Mouse (Mus musculus) kidney, adult 11 months (tissue): Measurements from ENCODE around the gene Gm45713.
A peak's percentile ranks its signal among the peaks of the same experiment; 100 is the strongest.
"Not testable (repeated sequence)": the region's sequence is repeated elsewhere in the genome, so short reads cannot be mapped to it uniquely, and the experiment has no call there.

Experiments used
- DNase-seq: peaks from one replicate; pipeline ENCODE4 v3.0.0; 2022

Gm45713 gene

GRCm38 (mm10) chr7:45135993-45136567, at the start of gene Gm45713, which contains the start of gene Flt3l:
Gm45713 (minus strand) TSS chr7:45136231.
Flt3l (minus strand) TSS chr7:45136432.
- DNase-seq = peak; percentile 89

DNA sequence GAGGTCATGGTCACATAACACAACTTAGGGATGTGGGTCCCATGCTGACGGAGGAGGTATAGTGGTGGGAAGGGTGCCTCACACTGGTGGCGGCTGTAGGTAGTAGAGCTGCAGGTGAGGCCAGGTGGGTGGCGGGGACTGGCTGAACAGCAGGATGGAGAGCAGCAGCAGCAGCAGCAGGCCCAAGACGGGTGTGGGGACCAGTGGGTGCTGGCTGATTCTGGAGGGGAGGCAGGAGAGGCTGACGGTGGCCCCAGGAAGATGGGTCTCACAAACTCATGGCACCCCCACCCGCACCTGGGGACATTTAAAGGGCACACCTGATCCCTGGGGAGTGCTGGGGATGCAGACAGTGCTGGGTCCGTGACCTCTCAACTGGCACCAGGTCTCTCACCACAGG, 47.6 kb upstream of the Gm45713 start:
- no peak for DNase-seq

GRCm38 (mm10) chr7:45182606-45183005, 46.6 kb upstream of the Gm45713 start:
- DNase-seq = peak; percentile 54

DNA sequence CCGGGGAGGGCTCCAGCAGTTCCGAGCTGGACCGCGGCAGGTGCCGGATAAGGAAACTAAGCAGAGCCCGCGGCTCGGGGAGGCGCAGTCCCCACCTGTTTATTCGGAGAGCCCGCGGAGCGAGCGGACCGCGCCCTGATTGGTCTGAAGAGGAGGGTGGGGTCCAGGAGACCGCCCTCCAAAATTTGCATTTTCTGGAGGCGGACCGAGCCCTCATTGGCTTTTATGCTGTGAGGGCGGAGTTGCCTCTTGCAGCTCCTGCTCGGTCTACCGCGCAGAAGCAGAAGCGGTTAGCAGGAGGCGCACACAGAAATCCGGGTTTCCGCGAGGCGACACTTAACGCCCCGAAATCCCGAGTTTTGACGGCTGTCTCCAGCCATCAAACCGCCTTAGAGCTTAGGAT, 46.2 kb upstream of the Gm45713 start:
- DNase-seq = peak; percentile 92

DNA sequence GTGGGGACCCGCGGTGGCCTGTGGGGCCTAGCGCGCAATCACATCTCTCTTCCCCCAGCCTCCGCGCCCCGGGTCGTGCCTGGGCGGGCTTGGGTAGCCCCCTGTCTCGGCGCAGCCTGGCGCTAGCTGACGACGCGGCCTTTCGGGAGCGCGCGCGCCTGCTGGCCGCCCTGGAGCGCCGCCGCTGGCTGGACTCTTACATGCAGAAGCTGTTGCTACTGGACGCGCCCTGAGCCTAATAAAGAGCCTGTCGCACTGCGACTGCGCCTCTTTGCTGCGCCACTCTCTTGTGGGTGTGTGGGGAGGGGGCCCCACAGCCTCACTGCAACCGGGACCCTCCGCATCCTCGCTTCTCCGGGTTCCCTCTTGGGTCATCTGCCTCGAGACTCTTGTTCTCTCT, 45.5 kb upstream of the Gm45713 start:
- no peak for DNase-seq

DNA sequence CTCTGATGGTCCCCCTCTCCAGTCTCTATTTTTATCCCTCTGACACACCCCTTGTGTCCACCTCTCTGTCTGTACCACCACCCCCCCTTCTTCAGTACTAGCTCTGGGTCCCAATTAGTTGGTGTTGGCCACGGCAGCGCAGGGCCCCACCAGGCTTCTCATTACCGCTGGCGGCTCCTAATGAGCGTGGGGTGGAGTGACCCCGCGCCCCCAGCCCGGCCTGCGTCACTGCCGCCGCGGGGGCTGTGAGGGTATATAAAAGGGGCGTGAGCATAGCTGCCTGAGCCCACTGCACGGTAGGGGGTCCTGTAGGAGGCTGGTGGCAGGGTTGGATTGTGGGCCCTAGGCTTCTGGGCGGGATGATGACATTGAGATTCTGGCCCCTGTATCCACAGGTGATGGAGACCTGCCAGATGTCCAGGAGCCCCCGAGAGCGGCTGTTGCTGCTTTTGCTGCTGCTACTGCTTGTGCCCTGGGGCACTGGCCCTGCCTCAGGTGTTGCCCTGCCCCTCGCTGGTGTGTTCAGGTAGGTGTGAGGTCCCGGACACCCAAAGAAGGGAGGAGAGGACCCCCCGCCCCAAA, 45.0 kb upstream of the Gm45713 start, which contains the start of gene Pth2:
TSS of gene Pth2 (plus strand) at position 100 of the 582 bp plus-strand sequence.
- no peak for DNase-seq

DNA sequence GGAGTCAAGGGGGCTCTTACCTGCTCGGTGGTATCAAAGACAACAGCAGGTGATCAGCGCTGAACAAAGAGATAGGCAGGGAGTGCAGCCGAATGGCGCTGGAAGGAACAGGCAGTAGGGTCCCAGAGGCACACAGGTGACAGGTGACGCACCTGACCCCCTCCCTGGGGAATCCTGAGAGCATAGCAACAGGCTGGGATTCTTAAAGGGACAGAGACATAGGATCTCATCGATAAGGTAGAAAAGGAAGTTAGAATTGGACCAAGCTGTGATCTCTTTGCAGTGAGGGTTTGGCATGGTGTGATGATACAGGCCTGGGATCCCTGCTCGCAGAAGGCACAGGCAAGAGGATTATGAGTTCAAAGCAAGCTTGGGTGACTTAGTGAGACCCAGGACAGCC, 43.4 kb upstream of the Gm45713 start, which contains the start of gene Gfy:
TSS of gene Gfy (minus strand) at position 101 of the 400 bp plus-strand sequence.
- DNase-seq = no peak

DNA sequence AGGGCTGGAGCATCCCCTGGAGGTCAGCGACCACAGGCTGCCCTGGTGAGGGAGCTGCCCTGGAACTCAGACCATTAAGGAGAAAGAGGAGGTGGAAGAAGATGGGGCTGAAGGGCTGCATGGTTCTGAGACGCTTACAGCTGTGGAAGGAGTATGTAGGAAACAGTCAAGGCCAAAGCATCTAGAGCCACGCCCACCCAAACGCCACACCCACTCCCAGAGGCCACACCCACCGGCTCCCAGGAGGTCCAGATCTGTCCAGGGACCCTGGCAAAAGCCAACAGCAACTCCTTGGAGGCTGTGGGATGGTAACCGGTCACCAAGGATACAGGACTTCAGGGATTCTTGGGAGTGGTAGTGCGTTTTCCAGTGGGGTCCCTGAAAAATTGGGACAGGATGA, 42.5 kb upstream of the Gm45713 start:
- DNase-seq = no peak

- no peak for DNase-seq
Observed at GRCm38 (mm10) chr7:45176356-45176755, 40.3 kb upstream of the Gm45713 start.

DNA sequence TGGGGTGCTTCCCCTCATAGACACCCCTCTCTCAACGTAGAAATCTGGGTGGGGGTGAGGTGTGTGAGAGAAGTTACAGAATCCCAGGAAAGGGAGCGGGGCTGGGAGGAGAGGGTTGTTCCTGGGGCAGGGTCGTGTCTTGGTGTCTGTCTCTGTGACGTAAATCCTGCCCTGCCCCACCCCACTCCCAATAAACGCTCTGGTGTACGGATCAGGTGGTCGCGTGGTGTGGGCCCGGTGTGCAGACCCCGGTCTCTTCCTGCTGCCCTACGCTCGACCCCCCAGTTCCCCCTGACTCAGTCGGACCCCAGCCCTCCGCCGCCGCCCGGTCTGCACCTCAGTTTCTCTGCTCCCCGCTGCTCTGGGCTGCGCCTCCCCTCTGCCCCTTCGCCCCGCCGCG, 39.9 kb upstream of the Gm45713 start:
- no peak for DNase-seq

GRCm38 (mm10) chr7:45175398-45175797, 39.4 kb upstream of the Gm45713 start:
- DNase-seq = no peak

DNA sequence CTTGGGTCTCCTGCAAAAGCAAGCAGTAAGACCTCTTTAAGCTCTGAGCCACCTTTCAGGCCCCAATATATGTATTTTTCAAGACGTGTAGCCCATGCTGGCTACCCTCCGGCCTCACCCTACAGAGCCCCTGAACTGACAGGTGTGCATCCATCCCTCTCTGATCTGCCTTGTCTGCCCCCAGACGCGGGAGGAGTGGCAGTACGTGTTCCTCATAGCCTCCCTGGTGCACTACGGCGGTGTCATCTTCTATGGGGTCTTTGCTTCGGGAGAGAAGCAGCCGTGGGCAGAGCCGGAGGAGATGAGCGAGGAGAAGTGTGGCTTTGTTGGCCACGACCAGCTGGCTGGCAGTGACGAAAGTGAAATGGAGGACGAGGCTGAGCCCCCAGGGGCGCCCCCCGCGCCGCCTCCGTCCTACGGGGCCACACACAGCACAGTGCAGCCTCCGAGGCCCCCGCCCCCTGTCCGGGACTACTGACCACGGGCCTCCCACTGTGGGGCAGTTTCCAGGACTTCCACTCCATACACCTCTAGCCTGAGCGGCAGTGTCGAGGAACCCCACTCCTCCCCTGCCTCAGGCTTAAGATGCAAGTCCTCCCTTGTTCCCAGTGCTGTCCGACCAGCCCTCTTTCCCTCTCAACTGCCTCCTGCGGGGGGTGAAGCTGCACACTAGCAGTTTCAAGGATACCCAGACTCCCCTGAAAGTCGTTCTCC, 38.7 kb upstream of the Gm45713 start:
- no peak for DNase-seq

- DNase-seq = not testable (repeated sequence)
Observed at GRCm38 (mm10) chr7:45173772-45174171, 37.7 kb upstream of the Gm45713 start.

DNA sequence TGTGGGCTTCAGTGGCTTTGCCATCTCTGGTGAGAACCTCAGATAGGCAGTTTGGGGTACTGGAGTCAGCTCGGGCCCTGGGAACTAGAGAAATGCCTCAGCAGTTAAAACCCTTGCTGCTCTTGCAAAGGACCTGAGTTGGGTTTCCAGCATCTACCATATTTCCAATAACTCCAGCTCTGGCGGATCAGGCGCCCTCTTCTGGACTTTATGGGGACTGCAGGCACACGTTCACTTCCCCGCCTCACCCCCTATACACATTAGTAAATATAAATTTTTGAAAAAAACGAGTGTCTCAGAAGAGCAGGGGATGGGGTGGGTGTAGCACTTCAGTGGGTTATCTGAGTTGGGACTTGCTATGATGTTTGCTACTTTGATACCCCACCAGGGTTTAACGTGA, 36.9 kb upstream of the Gm45713 start:
- no peak for DNase-seq

DNA sequence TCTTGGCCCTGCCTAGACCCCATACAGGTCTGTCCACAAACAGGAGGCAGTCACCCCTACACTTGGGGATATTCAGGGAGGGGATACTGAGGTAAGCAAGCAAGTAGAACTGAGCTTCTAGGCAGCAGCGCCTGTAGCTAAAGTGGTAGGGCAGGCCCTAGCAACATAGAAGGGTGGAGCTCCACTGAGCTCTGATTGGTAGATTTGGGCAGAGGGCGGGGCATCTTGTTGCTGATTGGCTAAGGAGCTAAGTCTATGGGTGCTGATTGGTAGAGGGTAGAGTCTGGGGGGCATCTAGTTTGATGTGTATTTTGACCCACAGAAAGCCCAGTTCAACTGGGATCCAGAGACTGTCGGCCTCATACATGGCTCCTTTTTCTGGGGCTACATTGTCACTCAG, 33.5 kb upstream of the Gm45713 start:
- DNase-seq = no peak

DNA sequence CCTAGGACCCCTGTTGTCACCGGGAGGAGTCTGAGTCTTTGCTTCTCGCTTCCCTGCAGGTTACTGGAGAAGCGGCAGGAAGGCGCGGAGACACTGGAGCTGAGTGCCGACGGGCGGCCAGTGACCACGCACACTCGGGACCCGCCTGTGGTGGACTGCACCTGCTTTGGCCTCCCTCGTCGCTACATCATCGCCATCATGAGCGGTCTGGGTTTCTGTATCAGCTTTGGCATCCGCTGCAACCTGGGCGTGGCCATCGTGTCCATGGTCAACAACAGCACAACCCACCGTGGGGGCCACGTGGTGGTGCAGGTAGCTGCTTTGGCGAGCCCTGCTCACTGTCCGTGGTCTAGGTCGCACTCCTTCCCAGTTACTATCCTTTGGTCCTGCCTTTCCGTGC, 32.6 kb upstream of the Gm45713 start:
- DNase-seq = no peak

- DNase-seq = no peak
Observed at GRCm38 (mm10) chr7:45167761-45168445, 31.9 kb upstream of the Gm45713 start.

DNA sequence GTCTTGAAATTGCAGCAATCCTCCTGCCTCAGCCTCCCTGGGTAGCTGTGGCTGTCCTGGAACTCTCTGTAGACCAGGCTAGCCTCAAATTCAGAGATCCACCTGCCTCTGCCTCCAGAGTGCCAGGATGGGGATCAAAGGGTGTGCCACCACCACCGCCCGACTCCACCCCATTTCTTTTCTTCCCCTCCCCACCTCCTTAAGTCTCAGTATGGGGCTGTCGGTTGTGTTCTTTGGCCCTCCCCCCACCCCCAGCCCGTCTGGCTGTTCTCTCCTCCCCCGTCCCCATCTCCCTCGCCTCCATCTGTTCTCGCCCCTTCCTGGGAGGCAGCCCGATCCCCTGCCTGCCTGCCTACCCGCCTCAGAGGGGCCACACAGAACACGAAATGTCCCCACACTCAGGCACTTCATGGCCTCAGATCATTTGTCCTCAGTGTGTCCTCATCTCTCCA, 30.9 kb upstream of the Gm45713 start:
- no peak for DNase-seq

DNA sequence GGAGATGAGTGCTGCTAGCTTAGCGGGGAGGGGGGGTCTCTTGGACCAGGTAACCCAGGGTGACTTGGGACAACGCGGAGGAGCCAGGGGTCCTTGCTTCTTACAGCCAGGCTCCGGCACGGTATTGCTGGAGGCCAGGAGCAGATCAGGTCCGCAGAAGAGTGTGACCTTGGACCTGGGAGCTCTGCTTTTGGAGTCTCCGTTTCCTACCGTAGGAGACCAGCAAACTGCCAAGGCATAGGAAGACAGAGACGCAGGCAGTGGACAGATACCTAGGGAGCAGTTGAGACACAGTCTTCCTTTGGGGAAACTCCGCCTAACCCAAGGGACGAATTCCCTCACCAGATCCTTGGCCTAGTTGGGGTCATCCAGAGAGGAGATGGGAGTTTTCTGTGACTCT, 29.7 kb upstream of the Gm45713 start:
- no peak for DNase-seq

DNA sequence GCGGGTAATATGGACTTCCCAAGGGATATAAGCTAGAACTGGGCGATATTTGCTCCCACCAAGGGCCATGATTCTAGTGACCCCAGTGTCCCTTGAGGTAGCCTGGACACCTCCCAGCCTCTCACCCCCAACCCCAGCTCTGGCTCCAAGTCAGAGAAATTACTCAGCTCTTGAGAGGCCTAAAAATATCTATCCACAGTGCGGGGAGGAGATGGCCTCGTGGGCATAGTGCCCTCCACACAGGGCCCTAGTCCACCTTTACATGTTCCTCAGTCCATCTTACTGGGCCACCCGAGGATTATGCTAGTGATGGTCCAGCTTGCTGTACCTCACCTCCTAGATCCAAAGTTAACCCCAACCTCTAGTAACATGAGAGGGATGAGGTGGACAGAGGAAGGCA, 28.8 kb upstream of the Gm45713 start:
- DNase-seq = no peak

DNA sequence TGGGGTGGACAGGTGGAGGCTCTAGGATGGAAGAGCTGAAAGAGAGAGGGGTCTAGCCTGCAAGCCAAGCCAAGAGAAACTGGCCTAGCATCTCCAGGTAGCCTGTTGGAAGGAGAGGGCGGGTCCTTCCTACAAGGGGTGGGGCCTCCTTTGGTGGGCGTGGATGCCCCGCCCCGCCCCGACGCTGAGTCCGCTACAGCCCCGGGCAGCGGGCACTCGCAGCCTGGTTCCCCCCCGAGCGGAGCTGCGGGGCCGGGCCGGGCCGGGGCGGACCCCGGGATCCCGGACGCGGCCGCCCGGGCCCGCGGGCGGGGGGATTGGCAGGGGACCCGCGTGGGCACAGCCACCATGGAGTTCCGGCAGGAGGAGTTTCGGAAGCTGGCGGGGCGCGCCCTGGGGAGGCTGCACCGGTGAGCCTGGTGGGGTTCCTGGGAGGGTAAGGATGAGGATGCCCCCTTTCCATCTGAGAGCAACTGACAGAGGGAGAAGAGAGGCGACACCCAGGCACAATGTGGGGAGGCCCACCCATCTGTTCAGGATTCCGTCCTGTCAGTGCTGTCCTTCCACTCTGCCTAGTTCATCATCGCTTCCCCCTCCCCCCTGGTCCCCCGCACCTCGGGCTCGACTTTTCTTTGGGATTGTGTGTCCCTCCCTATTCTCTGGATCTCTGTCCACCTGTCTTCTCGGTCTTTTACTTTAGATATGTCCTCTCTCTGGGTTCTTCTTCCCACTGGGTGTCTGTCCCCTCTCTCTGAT, 27.9 kb upstream of the Gm45713 start, which contains the start of gene Slc17a7:
TSS of gene Slc17a7 (plus strand) at position 215 of the 756 bp plus-strand sequence.
- DNase-seq = no peak

- DNase-seq = no peak
Observed at GRCm38 (mm10) chr7:45162996-45163615, 27.1 kb upstream of the Gm45713 start.
